Comparison of ENCODE assay signal across 20 mouse cellular contexts in genomic region chr11:84376510-84377365, GRCm38 (mm10).
A peak's percentile ranks its signal among the peaks of the same experiment; 100 is the strongest.
DNase-seq lines count a peak whose midpoint lies in the region; ATAC-seq lines count a peak whose summit lies in the region.
"Had no signal": no experiment of that assay in that cellular context is flagged by ENCODE, and none has a peak within 500 bp of the region (broad histone marks: within the 10 kb centered on the region; RNA-seq: fewer than 3 reads in every experiment).

No protein-coding gene starts in this region.

- H3K27ac ChIP-seq in forebrain, embryonic 10.5 days = peak overlapping the region; percentile 58; the same call in 1 of the 2 replicates
- H3K27ac ChIP-seq in forebrain, embryonic 15.5 days (replicated peaks) = no peak overlapping the region
- peak overlapping the region; percentile 57; the same call in 1 of the 2 replicates for H3K27ac ChIP-seq in forebrain, embryonic 12.5 days
- H3K27ac ChIP-seq in hindbrain, embryonic 16.5 days (ENCODE audit: low read depth, low read length) = peak overlapping the region; percentile 35
- H3K27ac ChIP-seq in neural tube, embryonic 13.5 days (replicated peaks) = peak overlapping the region; percentile 87
- H3K27ac ChIP-seq in kidney, embryonic 16.5 days (ENCODE audit: low read length) = no peak overlapping the region
- H3K27ac ChIP-seq: left cerebral cortex, adult 2 months; limb, embryonic 12.5 days; liver, embryonic 15.5 days had no signal

- ATAC-seq in forebrain, embryonic 15.5 days (replicated peaks) = no peak
- ATAC-seq in forebrain, embryonic 12.5 days (ENCODE audit: low FRiP score) = peak; percentile 65; the same call in 1 of the 2 replicates
- ATAC-seq in hindbrain, embryonic 16.5 days = peak; percentile 34; the same call in 1 of the 2 replicates
- peak; percentile 81; the same call in 1 of the 2 replicates for ATAC-seq in neural tube, embryonic 13.5 days (ENCODE audit: low read depth)
- no peak for ATAC-seq in kidney, embryonic 16.5 days (ENCODE audit: low FRiP score, low TSS enrichment)
- ATAC-seq: Patski had no signal

- peaks cover 40% of the 10 kb centered on the region for H3K4me1 ChIP-seq in forebrain, embryonic 10.5 days
- H3K4me1 ChIP-seq in forebrain, embryonic 15.5 days = peaks cover 12% of the 10 kb centered on the region
- H3K4me1 ChIP-seq in forebrain, embryonic 12.5 days = peaks cover 19% of the 10 kb centered on the region
- peaks cover 2% of the 10 kb centered on the region; the same call in 1 of the 2 replicates for H3K4me1 ChIP-seq in hindbrain, embryonic 16.5 days (ENCODE audit: control insufficient read depth, insufficient read depth, low read depth, low read length)
- H3K4me1 ChIP-seq in neural tube, embryonic 13.5 days (replicated peaks) = peaks cover 30% of the 10 kb centered on the region
- H3K4me1 ChIP-seq in kidney, embryonic 16.5 days (ENCODE audit: insufficient read depth, low read length) = no peaks in the 10 kb centered on the region
- H3K4me1 ChIP-seq: limb, embryonic 12.5 days; liver, embryonic 15.5 days had no signal

- H3K27me3 ChIP-seq in forebrain, embryonic 10.5 days (ENCODE audit: poor library complexity, severe bottlenecking) = peaks cover 10% of the 10 kb centered on the region; the same call in 1 of the 2 replicates
- H3K27me3 ChIP-seq in forebrain, embryonic 15.5 days = no peaks in the 10 kb centered on the region
- 0 out of 2 replicates have a peak, but pooled peaks cover 3% of the 10 kb centered on the region for H3K27me3 ChIP-seq in forebrain, embryonic 12.5 days
- no peaks in the 10 kb centered on the region for H3K27me3 ChIP-seq in hindbrain, embryonic 16.5 days (replicated peaks; ENCODE audit: control insufficient read depth, insufficient read depth, low read length)
- H3K27me3 ChIP-seq in neural tube, embryonic 13.5 days = no peaks in the 10 kb centered on the region
- no peaks in the 10 kb centered on the region for H3K27me3 ChIP-seq in kidney, embryonic 16.5 days (ENCODE audit: insufficient read depth, low read length)
- H3K27me3 ChIP-seq: limb, embryonic 12.5 days; liver, embryonic 15.5 days; Patski had no signal

- 67% methylated on average over 13 of the region's 13 CpGs for WGBS in forebrain, embryonic 10.5 days
- WGBS in forebrain, embryonic 15.5 days = 52% methylated on average over 13 of the region's 13 CpGs
- WGBS in forebrain, embryonic 12.5 days = 60% methylated on average over 13 of the region's 13 CpGs
- 52% methylated on average over 13 of the region's 13 CpGs for WGBS in hindbrain, embryonic 16.5 days
- WGBS in neural tube, embryonic 13.5 days = 46% methylated on average over 13 of the region's 13 CpGs
- 84% methylated on average over 13 of the region's 13 CpGs for WGBS in kidney, embryonic 16.5 days

- DNase-seq in forebrain, embryonic 10.5 days (ENCODE audit: extremely low spot score, low spot score) = no peak
- no peak for DNase-seq in spleen, adult 12 weeks (ENCODE audit: low spot score)
- no peak for DNase-seq in gastrocnemius, postnatal 10 days
- DNase-seq: cerebellum, postnatal 36 days; gastrocnemius, postnatal 36 days; heart, postnatal 36 days; kidney, adult 2 months; lung, postnatal 14 days; right cerebral cortex, postnatal 14 days; thymus, postnatal 36 days had no signal

- H3K4me2 ChIP-seq in forebrain, embryonic 15.5 days (replicated peaks) = no peak overlapping the region; the same call in 1 of the 2 replicates
- H3K4me2 ChIP-seq in forebrain, embryonic 12.5 days = no peak overlapping the region
- H3K4me2 ChIP-seq in hindbrain, embryonic 16.5 days (ENCODE audit: low read length) = no peak overlapping the region
- H3K4me2 ChIP-seq in neural tube, embryonic 13.5 days = no peak overlapping the region
- H3K4me2 ChIP-seq in kidney, embryonic 16.5 days (replicated peaks; ENCODE audit: low read depth, low read length) = no peak overlapping the region
- H3K4me2 ChIP-seq: heart, embryonic 11.5 days; limb, embryonic 12.5 days; liver, embryonic 15.5 days had no signal

- H3K4me3 ChIP-seq in forebrain, embryonic 10.5 days = no peak overlapping the region
- H3K4me3 ChIP-seq in forebrain, embryonic 15.5 days = no peak overlapping the region
- H3K4me3 ChIP-seq in forebrain, embryonic 12.5 days (replicated peaks) = no peak overlapping the region
- H3K4me3 ChIP-seq in hindbrain, embryonic 16.5 days (ENCODE audit: low read length) = no peak overlapping the region
- H3K4me3 ChIP-seq in neural tube, embryonic 13.5 days = no peak overlapping the region
- no peak overlapping the region for H3K4me3 ChIP-seq in kidney, embryonic 16.5 days (ENCODE audit: low read length)
- H3K4me3 ChIP-seq: left cerebral cortex, adult 2 months; limb, embryonic 12.5 days; liver, embryonic 15.5 days had no signal

- H3K36me3 ChIP-seq in forebrain, embryonic 10.5 days (replicated peaks) = peaks cover 36% of the 10 kb centered on the region
- peaks cover 4% of the 10 kb centered on the region; the same call in 1 of the 2 replicates for H3K36me3 ChIP-seq in forebrain, embryonic 15.5 days
- peaks cover 11% of the 10 kb centered on the region for H3K36me3 ChIP-seq in forebrain, embryonic 12.5 days (replicated peaks)
- H3K36me3 ChIP-seq in hindbrain, embryonic 16.5 days (ENCODE audit: control insufficient read depth, insufficient read depth, low read length) = peaks cover 4% of the 10 kb centered on the region; the same call in 1 of the 2 replicates
- H3K36me3 ChIP-seq in neural tube, embryonic 13.5 days = peaks cover 18% of the 10 kb centered on the region; the same call in 1 of the 2 replicates
- peaks cover 12% of the 10 kb centered on the region; the same call in 1 of the 2 replicates for H3K36me3 ChIP-seq in kidney, embryonic 16.5 days (ENCODE audit: insufficient read depth, low read length)

- H3K9ac ChIP-seq in forebrain, embryonic 15.5 days (replicated peaks) = no peak overlapping the region
- H3K9ac ChIP-seq in forebrain, embryonic 12.5 days = no peak overlapping the region
- no peak overlapping the region for H3K9ac ChIP-seq in hindbrain, embryonic 16.5 days (ENCODE audit: low read depth, low read length)
- H3K9ac ChIP-seq in neural tube, embryonic 13.5 days = no peak overlapping the region
- H3K9ac ChIP-seq in kidney, embryonic 16.5 days (replicated peaks; ENCODE audit: low read length) = no peak overlapping the region
- H3K9ac ChIP-seq: limb, embryonic 12.5 days; liver, embryonic 15.5 days had no signal

- no peaks in the 10 kb centered on the region for H3K9me3 ChIP-seq in forebrain, embryonic 10.5 days
- H3K9me3 ChIP-seq in forebrain, embryonic 15.5 days = no peaks in the 10 kb centered on the region
- no peaks in the 10 kb centered on the region for H3K9me3 ChIP-seq in forebrain, embryonic 12.5 days
- no peaks in the 10 kb centered on the region for H3K9me3 ChIP-seq in hindbrain, embryonic 16.5 days (ENCODE audit: control insufficient read depth, low read length)
- no peaks in the 10 kb centered on the region for H3K9me3 ChIP-seq in neural tube, embryonic 13.5 days
- no peaks in the 10 kb centered on the region for H3K9me3 ChIP-seq in kidney, embryonic 16.5 days (ENCODE audit: low read length)
- H3K9me3 ChIP-seq: limb, embryonic 12.5 days; liver, embryonic 15.5 days had no signal

Comparison
In these comparisons a context has a peak if more than half of its experiments do, and no peak if none do; other contexts are left out.
1. H3K27ac ChIP-seq: peak in forebrain, embryonic 10.5 days (single experiment), forebrain, embryonic 12.5 days (single experiment), hindbrain, embryonic 16.5 days (single experiment) and neural tube, embryonic 13.5 days (single experiment); none in forebrain, embryonic 15.5 days (single experiment) and kidney, embryonic 16.5 days (single experiment).
2. ATAC-seq: peak in forebrain, embryonic 12.5 days (single experiment), hindbrain, embryonic 16.5 days (single experiment) and neural tube, embryonic 13.5 days (single experiment); none in forebrain, embryonic 15.5 days (single experiment) and kidney, embryonic 16.5 days (single experiment).